Mouse (Mus musculus): Measurements from ENCODE around the gene Gas2l3. TPM values are rescaled to one million over a fixed set of nuclear protein-coding genes. Genes with fewer than 3 reads are reported as not detected.

The Gas2l3 gene
- polyA plus RNA-seq, 1 experiment from 2014 or later = 15.0 TPM

DNA sequence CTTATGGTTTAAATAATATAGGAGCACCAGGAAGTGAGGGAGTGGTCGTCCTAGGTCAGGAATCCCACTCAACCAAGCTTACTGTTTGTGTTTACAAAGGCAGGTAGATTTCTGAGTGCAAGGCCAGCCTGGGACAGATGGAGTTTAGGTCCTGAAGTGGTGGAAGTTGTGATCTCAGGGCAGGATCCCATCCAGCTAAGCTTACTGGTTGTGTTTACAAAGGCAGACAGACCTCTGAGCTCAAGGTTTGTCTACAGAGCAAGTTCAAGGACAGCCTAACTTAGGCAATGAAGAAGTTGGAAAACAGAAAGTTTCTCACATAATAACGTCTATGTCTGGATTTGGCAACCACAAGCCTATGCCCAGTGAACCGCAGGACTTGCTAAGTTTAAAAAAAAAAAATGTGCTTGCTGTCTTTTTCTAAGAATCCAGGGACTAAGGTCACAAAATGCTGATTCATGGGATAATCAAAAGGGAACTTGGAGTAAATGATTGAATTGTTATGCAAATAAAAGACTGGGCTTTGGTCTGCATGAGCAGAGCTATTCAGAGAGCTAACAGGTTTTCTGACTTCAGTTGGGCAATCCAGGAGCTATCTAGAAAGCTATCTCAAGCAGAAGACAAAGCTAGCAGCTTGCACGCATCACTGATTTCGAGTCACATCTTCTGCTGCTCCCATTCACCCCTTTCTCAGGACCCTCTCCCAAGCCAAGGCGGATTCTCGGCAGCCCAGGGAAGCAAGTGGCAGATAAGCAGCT, 27.0 kb upstream of the Gas2l3 start:
- ATAC-seq (ENCODE audit: insufficient number of reproducible peaks, insufficient read depth, low FRiP score, low TSS enrichment, low read depth) = no peak
- Histone ChIP-seq H3K36me3 (no peaks in the 10 kb centered on the region), H3K4me2 (no peak overlapping the region), H3K4me1 (replicated peaks) (no peaks in the 10 kb centered on the region), H3K27ac (no peak overlapping the region), H3K27me3 (no peaks in the 10 kb centered on the region), H3K4me3 (replicated peaks) (no peak overlapping the region), H3K9me3 (no peaks in the 10 kb centered on the region), H3K9ac (replicated peaks) (no peak overlapping the region)
- 79% methylated on average over 7 of the region's 7 CpGs for WGBS

GRCm38 (mm10) chr10:89464760-89465405, 21.1 kb upstream of the Gas2l3 start:
- Histone ChIP-seq H3K4me2 (no peak overlapping the region), H3K36me3 (no peaks in the 10 kb centered on the region), H3K4me1 (replicated peaks) (no peaks in the 10 kb centered on the region), H3K4me3 (replicated peaks) (no peak overlapping the region), H3K27ac (no peak overlapping the region), H3K9me3 (no peaks in the 10 kb centered on the region), H3K9ac (replicated peaks) (no peak overlapping the region), H3K27me3 (no peaks in the 10 kb centered on the region)
- WGBS = 85% methylated on average over 4 of the region's 4 CpGs
- ATAC-seq (ENCODE audit: insufficient number of reproducible peaks, insufficient read depth, low FRiP score, low TSS enrichment, low read depth) = no peak

- no peaks in the 10 kb centered on the region for H3K4me1 ChIP-seq (replicated peaks)
- no peaks in the 10 kb centered on the region for H3K36me3 ChIP-seq
- no peak overlapping the region for H3K9ac ChIP-seq (replicated peaks)
- H3K27me3 ChIP-seq = no peaks in the 10 kb centered on the region
- 85% methylated on average over 11 of the region's 11 CpGs for WGBS
- ATAC-seq (ENCODE audit: insufficient number of reproducible peaks, insufficient read depth, low FRiP score, low TSS enrichment, low read depth) = no peak
- no peak overlapping the region for H3K27ac ChIP-seq
- H3K4me2 ChIP-seq = no peak overlapping the region
- no peak overlapping the region for H3K4me3 ChIP-seq (replicated peaks)
- no peaks in the 10 kb centered on the region for H3K9me3 ChIP-seq
These were observed 19.1 kb upstream of the Gas2l3 start for GRCm38 (mm10) chr10:89462890-89463289.

- Histone ChIP-seq H3K4me1 (replicated peaks) (no peaks in the 10 kb centered on the region), H3K36me3 (no peaks in the 10 kb centered on the region), H3K9me3 (no peaks in the 10 kb centered on the region), H3K27ac (no peak overlapping the region), H3K27me3 (no peaks in the 10 kb centered on the region), H3K4me2 (no peak overlapping the region), H3K4me3 (replicated peaks) (no peak overlapping the region; the same call in 1 of the 2 replicates), H3K9ac (replicated peaks) (no peak overlapping the region)
- 24% methylated on average over 14 of the region's 14 CpGs for WGBS
- ATAC-seq (ENCODE audit: insufficient number of reproducible peaks, insufficient read depth, low FRiP score, low TSS enrichment, low read depth) = peak; percentile 50; the same call in 1 of the 2 replicates
These were observed 18.2 kb upstream of the Gas2l3 start for GRCm38 (mm10) chr10:89461856-89462507.

DNA sequence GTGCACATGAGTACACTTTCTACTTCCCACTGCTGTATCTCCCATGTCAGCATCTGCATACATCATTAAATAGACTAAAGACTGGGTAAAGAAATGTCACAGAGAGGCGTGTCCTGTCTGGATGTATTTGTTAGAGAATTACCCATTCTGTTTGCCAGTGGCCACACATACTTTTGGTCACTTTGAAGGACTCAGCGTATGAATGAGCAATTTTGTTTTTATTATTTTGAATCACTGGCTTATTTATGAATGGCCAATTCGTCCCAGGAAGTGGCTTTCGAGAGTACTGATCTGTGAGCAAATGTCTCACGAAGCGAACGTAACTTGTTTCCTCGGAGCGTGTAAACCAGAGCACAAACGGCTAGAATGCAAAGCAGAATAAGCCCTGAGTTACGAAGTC, 17.2 kb upstream of the Gas2l3 start:
- H3K4me1 ChIP-seq (replicated peaks) = no peaks in the 10 kb centered on the region
- H3K9ac ChIP-seq (replicated peaks) = no peak overlapping the region
- no peaks in the 10 kb centered on the region for H3K36me3 ChIP-seq
- no peak overlapping the region for H3K27ac ChIP-seq
- H3K4me2 ChIP-seq = no peak overlapping the region
- H3K27me3 ChIP-seq = no peaks in the 10 kb centered on the region
- ATAC-seq (ENCODE audit: insufficient number of reproducible peaks, insufficient read depth, low FRiP score, low TSS enrichment, low read depth) = no peak
- H3K4me3 ChIP-seq (replicated peaks) = no peak overlapping the region
- 93% methylated on average over 11 of the region's 11 CpGs for WGBS
- no peaks in the 10 kb centered on the region for H3K9me3 ChIP-seq

DNA sequence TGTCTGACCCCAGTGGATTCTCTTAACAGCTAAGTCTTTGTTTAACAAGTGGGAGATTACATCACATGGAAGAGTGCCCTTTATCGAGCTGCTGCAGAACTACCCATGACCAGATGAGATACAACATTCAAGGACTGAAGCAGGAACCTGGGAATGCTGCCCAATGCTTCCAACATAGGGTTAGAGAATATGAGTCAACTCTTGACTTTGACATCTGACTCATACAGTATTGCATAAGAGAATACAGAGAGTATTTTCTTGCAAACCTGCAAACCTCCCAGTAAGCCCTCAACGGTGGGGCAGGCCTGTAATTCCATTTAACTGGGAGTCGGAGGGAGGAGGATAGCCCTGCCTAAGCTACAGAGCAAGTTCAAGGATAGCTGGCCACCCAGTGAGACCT, 15.0 kb upstream of the Gas2l3 start:
- no peaks in the 10 kb centered on the region for H3K36me3 ChIP-seq
- H3K27ac ChIP-seq = no peak overlapping the region
- no peaks in the 10 kb centered on the region for H3K4me1 ChIP-seq (replicated peaks)
- no peaks in the 10 kb centered on the region for H3K27me3 ChIP-seq
- no peak overlapping the region for H3K9ac ChIP-seq (replicated peaks)
- WGBS = 88% methylated on average over 3 of the region's 3 CpGs
- H3K4me2 ChIP-seq = no peak overlapping the region
- ATAC-seq (ENCODE audit: insufficient number of reproducible peaks, insufficient read depth, low FRiP score, low TSS enrichment, low read depth) = no peak
- H3K4me3 ChIP-seq (replicated peaks) = no peak overlapping the region
- no peaks in the 10 kb centered on the region for H3K9me3 ChIP-seq

GRCm38 (mm10) chr10:89453794-89454193, 10.0 kb upstream of the Gas2l3 start:
- Histone ChIP-seq H3K4me3 (replicated peaks) (no peak overlapping the region), H3K4me1 (replicated peaks) (peaks cover 4% of the 10 kb centered on the region; the same call in 1 of the 2 replicates), H3K27ac (no peak overlapping the region), H3K4me2 (no peak overlapping the region), H3K27me3 (no peaks in the 10 kb centered on the region), H3K9me3 (no peaks in the 10 kb centered on the region), H3K9ac (replicated peaks) (no peak overlapping the region), H3K36me3 (no peaks in the 10 kb centered on the region)
- 84% methylated on average over 3 of the region's 3 CpGs for WGBS
- ATAC-seq (ENCODE audit: insufficient number of reproducible peaks, insufficient read depth, low FRiP score, low TSS enrichment, low read depth) = no peak

- ATAC-seq (ENCODE audit: insufficient number of reproducible peaks, insufficient read depth, low FRiP score, low TSS enrichment, low read depth) = no peak
- H3K27ac ChIP-seq = no peak overlapping the region
- 86% methylated on average over 15 of the region's 15 CpGs for WGBS
- no peaks in the 10 kb centered on the region for H3K36me3 ChIP-seq
- no peak overlapping the region for H3K9ac ChIP-seq (replicated peaks)
- no peaks in the 10 kb centered on the region for H3K27me3 ChIP-seq
- no peak overlapping the region for H3K4me2 ChIP-seq
- no peak overlapping the region for H3K4me3 ChIP-seq (replicated peaks)
- no peaks in the 10 kb centered on the region for H3K9me3 ChIP-seq
- peaks cover 4% of the 10 kb centered on the region; the same call in 1 of the 2 replicates for H3K4me1 ChIP-seq (replicated peaks)
These were observed 9.4 kb upstream of the Gas2l3 start for GRCm38 (mm10) chr10:89453068-89453641.

- WGBS = 56% methylated on average over 10 of the region's 10 CpGs
These were observed 6.6 kb upstream of the Gas2l3 start for GRCm38 (mm10) chr10:89450411-89450810.

DNA sequence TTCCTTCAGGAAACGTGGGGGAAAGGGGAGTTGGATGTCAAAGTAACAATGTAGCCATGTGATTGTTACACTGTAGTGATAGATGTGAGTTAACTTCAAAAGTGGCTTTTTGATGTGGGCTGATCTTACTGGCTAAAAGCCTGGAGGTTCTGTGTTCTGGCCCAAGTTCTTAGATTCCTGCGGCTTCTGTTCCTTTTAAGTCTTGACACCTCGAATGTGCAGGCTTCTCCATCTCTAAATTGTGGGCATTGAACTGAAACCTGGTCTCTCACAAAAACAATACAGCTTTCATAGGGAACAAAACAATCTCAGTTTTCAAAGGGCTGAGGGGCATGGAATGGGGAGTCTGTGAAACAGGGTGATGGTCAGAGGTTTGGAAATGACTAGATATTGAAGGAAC, 614 bp upstream of the Gas2l3 start:
- Histone ChIP-seq H3K9ac (replicated peaks) (peak overlapping the region; percentile 57; the same call in 1 of the 2 replicates), H3K27me3 (no peaks in the 10 kb centered on the region), H3K9me3 (no peaks in the 10 kb centered on the region), H3K4me2 (peak overlapping the region; percentile 87), H3K4me3 (replicated peaks) (peak overlapping the region; percentile 58), H3K27ac (peak overlapping the region; percentile 69; the same call in 1 of the 2 replicates), H3K36me3 (no peaks in the 10 kb centered on the region; the same call in 1 of the 2 replicates), H3K4me1 (replicated peaks) (peaks cover 12% of the 10 kb centered on the region)
- no peak for ATAC-seq (ENCODE audit: insufficient number of reproducible peaks, insufficient read depth, low FRiP score, low TSS enrichment, low read depth)
- 47% methylated on average over 3 of the region's 3 CpGs for WGBS

More at GRCm38 (mm10) chr10:89450411-89450810, 6.6 kb upstream of the Gas2l3 start:
- H3K27ac ChIP-seq = no peak overlapping the region
- no peak overlapping the region for H3K4me2 ChIP-seq
- H3K4me3 ChIP-seq (replicated peaks) = no peak overlapping the region
- no peak overlapping the region for H3K9ac ChIP-seq (replicated peaks)
- no peak for ATAC-seq (ENCODE audit: insufficient number of reproducible peaks, insufficient read depth, low FRiP score, low TSS enrichment, low read depth)
- H3K27me3 ChIP-seq = no peaks in the 10 kb centered on the region
- H3K4me1 ChIP-seq (replicated peaks) = peaks cover 4% of the 10 kb centered on the region; the same call in 1 of the 2 replicates
- no peaks in the 10 kb centered on the region for H3K36me3 ChIP-seq
- H3K9me3 ChIP-seq = no peaks in the 10 kb centered on the region

- no peaks in the 10 kb centered on the region; the same call in 1 of the 2 replicates for H3K36me3 ChIP-seq
- no peak overlapping the region; the same call in 1 of the 2 replicates for H3K27ac ChIP-seq
- peak overlapping the region; percentile 57 for H3K9ac ChIP-seq (replicated peaks)
- no peaks in the 10 kb centered on the region for H3K27me3 ChIP-seq
- H3K4me2 ChIP-seq = peak overlapping the region; percentile 87
- peak overlapping the region; percentile 58 for H3K4me3 ChIP-seq (replicated peaks)
- H3K9me3 ChIP-seq = no peaks in the 10 kb centered on the region
- peaks cover 12% of the 10 kb centered on the region for H3K4me1 ChIP-seq (replicated peaks)
- ATAC-seq (ENCODE audit: insufficient number of reproducible peaks, insufficient read depth, low FRiP score, low TSS enrichment, low read depth) = 0 out of 2 replicates have a peak, but pooled peaks have one; percentile 28
- WGBS = under 1% methylated on average over 17 of the region's 17 CpGs
These were observed 598 bp downstream of the Gas2l3 start for GRCm38 (mm10) chr10:89443115-89443622.
